Mouse (Mus musculus) megakaryocyte, embryonic 14.5 days (primary cell): ENCODE results near the gene Mterf1b. TPM values are rescaled to one million over a fixed set of nuclear protein-coding genes. Genes with fewer than 3 reads are reported as not detected.

Experiments
- H3K27me3 ChIP-seq: replicated peaks from 2 replicates; pipeline ENCODE3; 2012; ENCODE audit warnings: inconsistent platforms
- H3K36me3 ChIP-seq: replicated peaks from 2 replicates; pipeline ENCODE3; 2012; ENCODE audit warnings: low read length, inconsistent platforms, mixed read lengths
- H3K4me1 ChIP-seq: 2 replicates; pipeline ENCODE4 v1.6.1; 2012; ENCODE audit warnings: inconsistent platforms
- H3K4me3 ChIP-seq: replicated peaks from 2 replicates; pipeline ENCODE3; 2012; ENCODE audit warnings: moderate library complexity, mild to moderate bottlenecking, inconsistent platforms
- H3K9me3 ChIP-seq: 2 replicates; pipeline ENCODE4 v1.6.1; 2012; ENCODE audit warnings: inconsistent platforms
- FLI1 ChIP-seq: IDR thresholded peaks from 2 replicates; pipeline ENCODE4 v1.6.1; 2012; ENCODE audit warnings: low read length, inconsistent platforms, mixed read lengths
- GATA1 ChIP-seq: IDR thresholded peaks from 3 replicates; pipeline ENCODE4 v1.6.1; 2012; ENCODE audit warnings: mixed read lengths, low read length, inconsistent platforms, borderline replicate concordance
- polyA plus RNA-seq: library from polyadenylated mRNA; stranded (reverse); fragments of >175 nt; gene quantifications from 2 replicates; pipeline ENCODE4 v1.2.3, GENCODE M21; 2012; ENCODE audit warnings: low replicate concordance; ENCODE audit not compliant: insufficient read depth

Mterf1b gene
- polyA plus RNA-seq, 1 experiment = 0.30 TPM

DNA sequence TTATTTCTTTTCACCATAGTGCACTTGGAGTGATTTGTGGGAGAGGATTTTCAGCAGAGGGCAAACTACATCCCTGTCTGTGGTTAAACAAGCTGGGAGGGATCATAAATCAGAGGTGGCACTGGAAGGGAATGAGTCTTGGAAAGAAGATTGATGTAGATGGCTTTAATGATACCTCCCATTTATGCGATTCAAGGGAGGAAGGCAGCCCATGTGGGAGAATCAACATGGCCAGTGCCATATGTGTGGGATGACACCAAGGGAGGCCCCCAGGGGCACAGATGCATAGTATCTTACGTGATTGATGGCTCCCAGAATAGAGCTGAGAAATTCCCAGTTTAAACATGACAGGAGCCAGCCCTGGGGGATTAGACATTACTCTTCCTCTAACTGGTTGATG, 48.0 kb downstream of the Mterf1b start:
- H3K4me3 ChIP-seq = no peak overlapping the region
- no peaks in the 10 kb centered on the region for H3K9me3 ChIP-seq
- TF ChIP-seq GATA1 (no peak), FLI1 (no peak)
- H3K36me3 ChIP-seq = no peaks in the 10 kb centered on the region
- H3K4me1 ChIP-seq = no peaks in the 10 kb centered on the region
- H3K27me3 ChIP-seq = no peaks in the 10 kb centered on the region

DNA sequence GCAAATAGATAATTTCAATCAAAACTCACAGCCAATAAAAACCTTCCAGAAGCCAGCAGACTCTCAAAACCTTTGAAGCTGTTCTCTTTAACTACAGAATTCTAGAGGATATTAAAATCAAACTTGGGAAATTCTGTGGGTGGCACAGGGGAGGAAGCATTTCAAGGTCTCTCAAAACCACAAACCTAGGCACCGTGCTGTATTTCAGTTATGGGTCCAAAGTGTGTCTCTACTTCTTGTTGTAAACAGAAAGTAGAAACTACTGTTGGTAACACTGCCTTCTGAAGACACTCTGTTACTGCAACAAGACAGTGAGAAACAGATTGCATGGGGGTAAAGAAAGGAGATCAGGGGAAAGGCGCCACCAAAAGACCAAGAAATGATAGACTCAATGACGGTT, 52.8 kb downstream of the Mterf1b start:
- no peaks in the 10 kb centered on the region for H3K36me3 ChIP-seq
- H3K4me3 ChIP-seq = no peak overlapping the region
- H3K9me3 ChIP-seq = no peaks in the 10 kb centered on the region
- H3K27me3 ChIP-seq = no peaks in the 10 kb centered on the region
- no peaks in the 10 kb centered on the region for H3K4me1 ChIP-seq
- TF ChIP-seq FLI1 = no peak
- TF ChIP-seq GATA1 = no peak

DNA sequence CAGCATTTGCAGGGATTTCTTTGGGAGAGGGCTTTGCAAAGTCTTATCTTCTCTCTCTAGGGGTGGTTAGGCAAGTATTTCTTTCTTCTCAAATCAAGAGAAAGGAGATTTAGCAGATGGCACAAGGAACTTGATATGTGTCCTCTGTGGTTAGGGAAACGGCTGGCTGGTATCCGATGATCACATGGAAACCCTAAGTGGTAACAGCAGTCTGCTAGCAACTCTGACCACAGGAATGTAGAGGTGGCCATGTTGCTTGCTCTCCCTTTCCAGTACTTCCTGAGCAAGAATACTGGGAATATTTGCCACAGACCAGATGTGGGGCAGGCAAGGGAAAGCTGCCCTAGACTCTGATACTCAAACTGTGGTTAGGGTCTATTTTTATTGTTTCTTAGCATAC, 53.9 kb downstream of the Mterf1b start:
- H3K4me1 ChIP-seq = no peaks in the 10 kb centered on the region
- H3K4me3 ChIP-seq = no peak overlapping the region
- no peaks in the 10 kb centered on the region for H3K27me3 ChIP-seq
- H3K36me3 ChIP-seq = no peaks in the 10 kb centered on the region
- H3K9me3 ChIP-seq = no peaks in the 10 kb centered on the region
- TF ChIP-seq GATA1 (no peak), FLI1 (no peak)

Other genes with a start within 250 kb of the Mterf1b start
- gene Cyp51, start 87.6 kb upstream of the Mterf1b start, polyA plus RNA-seq = 58.0 and 614 TPM in 2 replicates